Mouse (Mus musculus) MEL (cell line): Measurements from ENCODE around the gene Gm49359. TPM values are rescaled to one million over a fixed set of nuclear protein-coding genes. Genes with fewer than 3 reads are reported as not detected.
"Not testable (repeated sequence)": the region's sequence is repeated elsewhere in the genome, so short reads cannot be mapped to it uniquely, and the experiment has no call there.

ENCODE experiments used
- DNase-seq: peaks from one replicate; pipeline ENCODE4 v3.0.0; 2011; ENCODE audit warnings: low read depth, low spot score
- H3K27ac ChIP-seq: 2 replicates; pipeline ENCODE4 v1.5.1; 2012; ENCODE audit warnings: low read depth, mild to moderate bottlenecking, control low read depth, low read length, moderate library complexity; ENCODE audit not compliant: control insufficient read depth
- H3K27me3 ChIP-seq, 2 experiments: fragments of 150-350 bp in 1 of 2; sonication (generic) in 1 of 2; 2 replicates each; pipeline ENCODE4 v1.6.1; 2012; ENCODE audit warnings: low read length in 2 of 2, mild to moderate bottlenecking in 2 of 2, improper control_type of control experiment in 1 of 2, moderate library complexity in 1 of 2; ENCODE audit not compliant: insufficient read depth in 2 of 2, control insufficient read depth in 1 of 2
- H3K36me3 ChIP-seq, 2 experiments: 2 replicates each; pipeline ENCODE4 v1.6.1; 2012 to 2014; ENCODE audit warnings: low read length in 2 of 2, improper control_type of control experiment in 1 of 2, inconsistent platforms in 1 of 2, mild to moderate bottlenecking in 1 of 2; ENCODE audit not compliant: insufficient read depth in 2 of 2, control insufficient read depth in 1 of 2
- H3K4me1 ChIP-seq, 2 experiments: fragments of 150-350 bp in 1 of 2; sonication (generic) in 1 of 2; 2 replicates each; pipeline ENCODE4 v1.6.1; 2012; ENCODE audit warnings: low read length in 2 of 2, improper control_type of control experiment in 1 of 2, mild to moderate bottlenecking in 1 of 2; ENCODE audit not compliant: insufficient read depth in 2 of 2, control insufficient read depth in 1 of 2
- H3K4me3 ChIP-seq, 2 experiments: fragments of 150-350 bp in 1 of 2; sonication (generic) in 1 of 2; 2 replicates each; pipeline ENCODE4 v1.5.1; 2012; ENCODE audit warnings: low read depth in 2 of 2, low read length in 2 of 2, mild to moderate bottlenecking in 2 of 2, moderate library complexity in 2 of 2, control low read depth in 1 of 2, improper control_type of control experiment in 1 of 2; ENCODE audit not compliant: control insufficient read depth in 1 of 2, insufficient read depth in 1 of 2
- H3K79me2 ChIP-seq: 2 replicates; pipeline ENCODE4 v1.6.1; 2012; ENCODE audit warnings: mild to moderate bottlenecking, low read length, moderate library complexity; ENCODE audit not compliant: control insufficient read depth, poor library complexity, insufficient read depth
- H3K9ac ChIP-seq: 2 replicates; pipeline ENCODE4 v1.6.1; 2012; ENCODE audit warnings: low read depth, mild to moderate bottlenecking, control low read depth, low read length, moderate library complexity; ENCODE audit not compliant: control insufficient read depth, poor library complexity, severe bottlenecking
- H3K9me3 ChIP-seq: fragments of 150-350 bp; sonication (generic); replicated peaks from 2 replicates; pipeline ENCODE4 v1.6.1; 2012; ENCODE audit warnings: mild to moderate bottlenecking, low read length, improper control_type of control experiment, moderate library complexity; ENCODE audit not compliant: insufficient read depth
- CTCF ChIP-seq, 3 experiments: IDR thresholded peaks in 2 of 3; conservative IDR thresholded peaks in 1 of 3; 2 replicates each; pipeline ENCODE4 v1.5.1; 2011 to 2012; ENCODE audit warnings: low read length in 3 of 3, low read depth in 2 of 3, mild to moderate bottlenecking in 2 of 3, improper control_type of control experiment in 1 of 3, inconsistent platforms in 1 of 3, mixed read lengths in 1 of 3, moderate library complexity in 1 of 3; ENCODE audit not compliant: control insufficient read depth in 1 of 3, insufficient read depth in 1 of 3, poor library complexity in 1 of 3, severe bottlenecking in 1 of 3
- RAD21 ChIP-seq: IDR thresholded peaks from 2 replicates; pipeline ENCODE4 v1.6.1; 2011; ENCODE audit warnings: mild to moderate bottlenecking, low read depth, low read length, improper control_type of control experiment
- SMC3 ChIP-seq: IDR thresholded peaks from 2 replicates; pipeline ENCODE4 v1.6.1; 2011; ENCODE audit warnings: low read depth, low read length, improper control_type of control experiment
- TBP ChIP-seq: IDR thresholded peaks from 2 replicates; pipeline ENCODE4 v1.8.0; 2011; ENCODE audit warnings: low read depth, low read length, improper control_type of control experiment
- ZC3H11A ChIP-seq: IDR thresholded peaks from 2 replicates; pipeline ENCODE4 v1.6.1; 2012; ENCODE audit warnings: low read depth, mild to moderate bottlenecking, inconsistent platforms, low read length, improper control_type of control experiment
- ZNF384 ChIP-seq: IDR thresholded peaks from 2 replicates; pipeline ENCODE4 v1.6.1; 2012; ENCODE audit warnings: low read depth, mild to moderate bottlenecking, inconsistent platforms, low read length, improper control_type of control experiment
- polyA plus RNA-seq, 2 experiments: library from polyadenylated mRNA; stranded (reverse) in 1 of 2; unstranded in 1 of 2; fragments of >175 nt in 1 of 2; fragments of >200 nt in 1 of 2; gene quantifications; 2 replicates each; pipeline versions ENCODE4 v1.2.1 to v1.2.4; 2012; ENCODE audit warnings: low replicate concordance in 2 of 2, low read depth in 1 of 2; ENCODE audit not compliant: insufficient read length in 2 of 2, insufficient read depth in 1 of 2, missing spikeins in 1 of 2
- total RNA-seq: library from RNA; depleted of rRNA; stranded (reverse); fragments of 300-350 nt; gene quantifications from 2 replicates; pipeline ENCODE4 v1.2.3, GENCODE M21; 2012; rRNA removed

Gene Gm49359
- total and polyA plus RNA-seq, 3 experiments = 3.5 to 144 (median 5.2) TPM

DNA sequence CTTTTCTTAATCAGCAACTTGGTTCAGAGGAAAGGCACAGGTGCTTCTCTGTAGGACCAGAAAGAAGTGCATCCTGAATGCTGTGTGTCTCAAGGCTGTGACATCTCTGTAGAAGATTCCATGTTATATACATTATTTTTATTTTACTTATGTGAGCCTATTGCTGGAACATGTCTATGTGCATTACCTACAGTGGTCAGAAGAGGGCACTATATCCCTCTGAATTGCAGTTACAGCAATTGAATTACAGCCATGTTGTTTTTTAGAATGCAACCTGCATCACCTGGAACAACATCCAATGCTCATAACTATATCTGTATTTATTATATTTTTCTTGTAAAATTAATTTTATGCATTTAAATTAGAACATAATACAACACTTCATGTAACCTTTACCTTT, 3.3 kb upstream of the Gm49359 start:
- TF ChIP-seq CTCF (IDR thresholded peaks at IDR 0.05 in 2 of 3, conservative IDR thresholded peaks at IDR 0.05 in 1 of 3; ENCODE audit: control insufficient read depth in 1 of 3, insufficient read depth in 1 of 3, low read depth in 2 of 3, low read length in 3 of 3, poor library complexity in 1 of 3, severe bottlenecking in 1 of 3) = peak in 2 of 3 experiments; percentile 59 to 78; a peak in 5 of 6 replicates
- TF ChIP-seq TBP = peak; percentile 53; the same call in 1 of the 2 replicates
- peak; percentile 70 for TF ChIP-seq SMC3
- peak; percentile 83 for TF ChIP-seq RAD21
- TF ChIP-seq ZC3H11A = peak; percentile 74
- peak; percentile 34; the same call in 1 of the 2 replicates for TF ChIP-seq ZNF384
- TF ChIP-seq, all 39 proteins: peak for 6; not testable (repeated sequence) for 33
- not testable (repeated sequence) for H3K27ac ChIP-seq, H3K79me2 ChIP-seq, H3K27me3 ChIP-seq, H3K4me3 ChIP-seq, H3K9me3 ChIP-seq, H3K4me1 ChIP-seq, H3K9ac ChIP-seq, H3K36me3 ChIP-seq
- DNase-seq = peak; percentile 86

Other genes with a start within 250 kb of the Gm49359 start
- 0.08 and 0.23 TPM in 2 replicates for gene Gm3604, start 83.7 kb downstream of the Gm49359 start, total RNA-seq
- gene Gm3604, start 83.7 kb downstream of the Gm49359 start, polyA plus RNA-seq = under 1 TPM in 1 of 2 experiments, not detected in 1; 0.13 TPM
- gene Zfp935, start 91.7 kb upstream of the Gm49359 start, total RNA-seq = not detected in 2 replicates
- 100 to 1,000 TPM in 1 of 2 experiments, not detected in 1; 354 TPM for gene Zfp935, start 91.7 kb upstream of the Gm49359 start, polyA plus RNA-seq
- gene Zfp934, start 104.4 kb upstream of the Gm49359 start, total RNA-seq = 5.1 and 5.6 TPM in 2 replicates
- 100 to 1,000 TPM in 1 of 2 experiments, 10 to 100 TPM in 1; 11.5 to 215 TPM for gene Zfp934, start 104.4 kb upstream of the Gm49359 start, polyA plus RNA-seq
- gene 6720489N17Rik, start 157.3 kb upstream of the Gm49359 start, total RNA-seq = 6.7 TPM in 2 replicates
- gene 6720489N17Rik, start 157.3 kb upstream of the Gm49359 start, polyA plus RNA-seq = 100 to 1,000 TPM in 1 of 2 experiments, 1 to 10 TPM in 1; 6.2 to 159 TPM